Mouse (Mus musculus) midbrain, embryonic 15.5 days (tissue): Measurements from ENCODE around the gene Ccna2. TPM values are rescaled to one million over a fixed set of nuclear protein-coding genes. Genes with fewer than 3 reads are reported as not detected.
"Not testable (repeated sequence)": the region's sequence is repeated elsewhere in the genome, so short reads cannot be mapped to it uniquely, and the experiment has no call there.

Experiments used
- ATAC-seq: fragments of 200-750 bp; cut with Nextera tagmentation; replicated peaks from 2 replicates; pipeline ENCODE4 v1.8.0; 2017; ENCODE audit warnings: moderate TSS enrichment
- H3K27ac ChIP-seq: fragments of 300-500 bp; sonication (generic); 2 replicates; pipeline ENCODE4 v1.5.1; 2015; ENCODE audit warnings: mild to moderate bottlenecking, inconsistent platforms
- H3K27me3 ChIP-seq: fragments of 300-500 bp; sonication (generic); replicated peaks from 2 replicates; pipeline ENCODE4 v1.6.1; 2015; ENCODE audit warnings: inconsistent platforms
- H3K36me3 ChIP-seq: fragments of 300-500 bp; sonication (generic); replicated peaks from 2 replicates; pipeline ENCODE4 v1.6.1; 2015; ENCODE audit warnings: inconsistent platforms
- H3K4me1 ChIP-seq: fragments of 300-500 bp; sonication (generic); 2 replicates; pipeline ENCODE4 v1.6.1; 2015; ENCODE audit warnings: inconsistent platforms
- H3K4me2 ChIP-seq: fragments of 300-500 bp; sonication (generic); 2 replicates; pipeline ENCODE4 v1.6.1; 2015; ENCODE audit warnings: inconsistent platforms, mild to moderate bottlenecking, moderate library complexity
- H3K4me3 ChIP-seq: fragments of 300-500 bp; sonication (generic); 2 replicates; pipeline ENCODE4 v1.5.1; 2015; ENCODE audit warnings: mild to moderate bottlenecking, inconsistent platforms
- H3K9ac ChIP-seq: fragments of 300-500 bp; sonication (generic); 2 replicates; pipeline ENCODE4 v1.6.1; 2015; ENCODE audit warnings: mild to moderate bottlenecking, inconsistent platforms
- H3K9me3 ChIP-seq: fragments of 300-500 bp; sonication (generic); 2 replicates; pipeline ENCODE4 v1.6.1; 2016; ENCODE audit warnings: inconsistent platforms
- WGBS: fragments of 180-500 bp; shearing (Covaris S2); methylation state at CpG from one replicate; pipeline ENCODE4 v1.1.7; 2015; ENCODE audit warnings: mixed read lengths; 5-methylcytosine and 5-hydroxymethylcytosine counted together
- polyA plus RNA-seq: library from polyadenylated mRNA; unstranded; fragments of >200 nt; fragmentation: Nextera tagmentation; extraction: Ambion mirVana; gene quantifications from 2 replicates; pipeline ENCODE4 v1.2.1, GENCODE M21; 2015

The Ccna2 gene
- 28.0 and 29.7 TPM in 2 replicates for polyA plus RNA-seq

DNA sequence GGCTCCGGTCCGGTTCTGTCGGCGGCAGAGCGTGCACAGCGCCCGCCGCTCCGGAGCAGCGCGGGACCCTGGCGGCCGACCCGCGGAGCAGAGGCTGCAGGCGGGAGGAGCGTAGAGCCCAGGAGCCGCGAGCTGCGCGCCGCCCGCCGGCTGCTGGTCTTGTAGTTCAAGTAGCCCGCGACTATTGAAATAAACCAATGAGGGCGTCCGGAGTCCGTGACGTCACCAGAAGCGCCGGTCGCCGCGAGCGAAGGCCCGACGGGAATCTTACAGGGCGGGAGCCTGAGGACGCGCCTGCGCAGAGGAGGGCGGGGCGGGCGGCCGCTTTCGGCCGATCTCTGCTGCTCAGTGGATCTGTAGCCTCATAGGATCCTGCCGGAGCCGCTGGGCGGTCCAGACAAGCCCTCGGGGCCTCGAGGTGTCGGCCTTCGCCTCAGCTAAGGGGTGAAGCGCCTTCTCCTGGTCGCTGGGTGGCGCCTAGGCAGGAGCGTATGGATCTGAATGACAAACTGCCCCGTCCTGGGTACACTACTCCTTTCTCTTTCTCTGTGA is at the start of gene Ccna2:
Ccna2 (minus strand) TSS at position 324 of the 552 bp plus-strand sequence.
- under 1% methylated on average over 59 of the region's 60 CpGs for WGBS
- Histone ChIP-seq H3K4me2 (peak within 1 kb of the TSS; percentile 99), H3K27ac (peak within 1 kb of the TSS; percentile 87), H3K36me3 (peaks cover 7% of the 10 kb centered on the region; the same call in 1 of the 2 replicates), H3K9me3 (no peaks in the 10 kb centered on the region), H3K27me3 (no peaks in the 10 kb centered on the region), H3K4me1 (peaks cover 16% of the 10 kb centered on the region), H3K9ac (peak within 1 kb of the TSS; percentile 52), H3K4me3 (peak within 1 kb of the TSS; percentile 67)
- peak; percentile 100 for ATAC-seq

DNA sequence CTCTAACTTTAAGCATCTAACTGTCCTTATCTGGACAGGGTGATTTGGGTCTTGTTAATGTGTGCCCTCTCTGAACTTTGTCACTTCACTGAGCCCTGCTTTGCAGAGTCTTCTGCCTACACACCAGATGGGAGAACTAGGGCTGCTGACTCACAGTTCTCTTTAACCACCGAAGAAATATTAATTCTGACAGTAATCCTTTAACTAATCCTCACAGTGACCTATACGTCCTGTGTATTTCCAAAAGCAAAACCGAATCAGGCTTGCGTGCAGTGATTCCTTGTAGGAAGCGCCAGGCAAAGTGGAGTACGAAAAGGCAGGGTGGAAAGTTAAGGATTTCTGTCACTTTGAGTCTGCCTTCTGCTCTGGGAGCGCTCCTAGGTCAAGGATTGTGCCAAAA is 46.2 kb upstream of the Ccna2 start:
- no peak overlapping the region for H3K4me3 ChIP-seq
- no peaks in the 10 kb centered on the region for H3K36me3 ChIP-seq
- no peak overlapping the region for H3K27ac ChIP-seq
- no peaks in the 10 kb centered on the region for H3K9me3 ChIP-seq
- 59% methylated on average over 7 of the region's 7 CpGs for WGBS
- H3K4me1 ChIP-seq = peaks cover 6% of the 10 kb centered on the region
- no peak overlapping the region for H3K4me2 ChIP-seq
- H3K9ac ChIP-seq = no peak overlapping the region
- H3K27me3 ChIP-seq = no peaks in the 10 kb centered on the region
- no peak for ATAC-seq

DNA sequence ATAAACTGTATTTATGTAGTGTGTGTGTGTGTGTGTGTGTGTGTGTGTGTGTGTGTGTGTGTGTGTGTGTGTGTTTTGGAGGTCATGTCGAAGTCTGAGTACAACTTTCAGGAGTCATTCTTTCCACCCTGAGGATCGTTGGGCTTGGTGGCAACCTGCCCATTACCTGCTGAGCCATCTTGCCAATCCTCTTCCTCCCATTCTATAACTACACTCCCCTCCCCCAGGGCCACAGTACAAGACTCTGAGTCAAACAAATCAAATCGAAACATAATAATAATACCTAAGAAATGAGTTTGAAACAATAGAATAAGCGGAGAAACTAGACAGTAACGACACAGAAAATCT is 41.9 kb upstream of the Ccna2 start:
- Histone ChIP-seq H3K9ac (no peak overlapping the region), H3K27ac (no peak overlapping the region), H3K4me1 (peaks cover 11% of the 10 kb centered on the region), H3K4me2 (peak overlapping the region; percentile 58), H3K27me3 (no peaks in the 10 kb centered on the region), H3K4me3 (0 out of 2 replicates have a peak overlapping the region, but pooled peaks have one; percentile 78), H3K36me3 (no peaks in the 10 kb centered on the region), H3K9me3 (no peaks in the 10 kb centered on the region)
- WGBS = 78% methylated on average over 5 of the region's 5 CpGs
- ATAC-seq = no peak

- H3K27ac ChIP-seq = peak within 1 kb of the TSS; percentile 83
- no peaks in the 10 kb centered on the region for H3K36me3 ChIP-seq
- H3K4me3 ChIP-seq = peak within 1 kb of the TSS; percentile 78
- 3% methylated on average over 38 of the region's 38 CpGs for WGBS
- no peaks in the 10 kb centered on the region for H3K9me3 ChIP-seq
- peak; percentile 100 for ATAC-seq
- H3K4me2 ChIP-seq = peak within 1 kb of the TSS; percentile 58
- no peaks in the 10 kb centered on the region for H3K27me3 ChIP-seq
- peaks cover 11% of the 10 kb centered on the region for H3K4me1 ChIP-seq
- peak within 1 kb of the TSS; percentile 76 for H3K9ac ChIP-seq
These were observed 41.4 kb upstream of the Ccna2 start, which contains the start of gene Bbs7 for GRCm38 (mm10) chr3:36613202-36613907. Gene Bbs7 (minus strand): TSS chr3:36613477.

DNA sequence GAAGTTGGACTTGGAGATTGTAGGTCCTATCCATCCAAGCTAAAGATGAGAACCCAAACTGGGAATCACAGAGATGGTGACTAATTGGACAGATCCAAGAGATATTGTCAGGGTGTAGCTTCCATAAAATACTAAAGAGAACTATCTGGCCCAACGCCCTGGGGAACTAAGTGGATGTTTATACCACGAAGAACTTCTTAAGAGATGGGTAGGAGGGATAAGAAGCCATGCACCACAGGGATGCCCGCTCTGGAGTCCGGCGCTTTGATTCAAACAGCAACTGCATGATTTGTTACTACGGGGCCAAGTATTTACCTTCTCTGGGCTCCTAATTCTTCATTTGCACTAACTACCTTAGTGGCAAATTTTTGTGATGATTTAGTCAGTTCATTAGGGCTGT is 40.7 kb upstream of the Ccna2 start:
- peak; percentile 62 for ATAC-seq
- Histone ChIP-seq H3K4me2 (peak overlapping the region; percentile 58), H3K9ac (peak overlapping the region; percentile 76), H3K4me1 (peaks cover 11% of the 10 kb centered on the region), H3K9me3 (no peaks in the 10 kb centered on the region), H3K36me3 (no peaks in the 10 kb centered on the region), H3K4me3 (peak overlapping the region; percentile 78), H3K27ac (peak overlapping the region; percentile 83), H3K27me3 (no peaks in the 10 kb centered on the region)
- WGBS = under 1% methylated on average over 6 of the region's 6 CpGs

- H3K4me1 ChIP-seq = no peaks in the 10 kb centered on the region
- WGBS = 81% methylated on average over 7 of the region's 7 CpGs
- H3K9ac ChIP-seq = no peak overlapping the region
- H3K4me2 ChIP-seq = no peak overlapping the region
- no peaks in the 10 kb centered on the region for H3K36me3 ChIP-seq
- H3K9me3 ChIP-seq = no peaks in the 10 kb centered on the region
- no peak overlapping the region for H3K4me3 ChIP-seq
- H3K27me3 ChIP-seq = no peaks in the 10 kb centered on the region
- no peak overlapping the region for H3K27ac ChIP-seq
- ATAC-seq = no peak
These were observed 34.2 kb upstream of the Ccna2 start for GRCm38 (mm10) chr3:36605894-36606783.

GRCm38 (mm10) chr3:36599773-36600172 is 27.8 kb upstream of the Ccna2 start:
- not testable (repeated sequence) for H3K9ac ChIP-seq

DNA sequence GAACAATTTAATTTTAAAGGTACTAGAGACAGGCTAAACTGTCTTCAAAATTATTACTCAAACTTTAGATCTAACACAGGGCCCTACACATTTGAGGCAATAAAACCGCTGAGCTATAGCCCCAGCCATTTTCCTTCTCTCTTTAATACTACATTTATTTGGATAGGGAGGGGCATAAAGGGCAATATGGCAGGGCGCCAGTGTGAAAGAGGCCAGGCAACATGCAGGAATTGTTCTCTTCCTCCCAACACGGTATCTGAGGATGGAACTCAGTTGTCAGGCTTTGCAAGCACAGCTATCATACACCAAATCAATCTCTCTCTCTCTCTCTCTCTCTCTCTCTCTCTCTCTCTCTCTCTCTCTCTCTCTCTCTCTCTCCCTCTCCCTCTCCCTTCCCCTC is 26.9 kb upstream of the Ccna2 start:
- WGBS = 73% methylated on average over 3 of the region's 3 CpGs
- Histone ChIP-seq H3K9me3 (no peaks in the 10 kb centered on the region), H3K4me1 (no peaks in the 10 kb centered on the region), H3K36me3 (peaks cover 8% of the 10 kb centered on the region; the same call in 1 of the 2 replicates), H3K27me3 (no peaks in the 10 kb centered on the region), H3K4me3 (no peak overlapping the region), H3K4me2 (no peak overlapping the region), H3K9ac (no peak overlapping the region), H3K27ac (no peak overlapping the region)
- no peak for ATAC-seq

More at GRCm38 (mm10) chr3:36599773-36600172, 27.8 kb upstream of the Ccna2 start:
- 93% methylated on average over 8 of the region's 9 CpGs for WGBS
- not testable (repeated sequence) for H3K27me3 ChIP-seq, H3K9me3 ChIP-seq, ATAC-seq, H3K4me1 ChIP-seq, H3K4me3 ChIP-seq, H3K27ac ChIP-seq, H3K36me3 ChIP-seq, H3K4me2 ChIP-seq

- no peaks in the 10 kb centered on the region for H3K9me3 ChIP-seq
- no peak; the same call in 1 of the 2 replicates for ATAC-seq
- H3K36me3 ChIP-seq = peaks cover 12% of the 10 kb centered on the region
- no peaks in the 10 kb centered on the region for H3K27me3 ChIP-seq
- H3K4me1 ChIP-seq = peaks cover 16% of the 10 kb centered on the region
- under 1% methylated on average over 46 of the region's 46 CpGs for WGBS
- peak overlapping the region; percentile 67 for H3K4me3 ChIP-seq
- H3K27ac ChIP-seq = no peak overlapping the region
- H3K9ac ChIP-seq = peak overlapping the region; percentile 31; the same call in 1 of the 2 replicates
- peak overlapping the region; percentile 99 for H3K4me2 ChIP-seq
These were observed 556 bp downstream of the Ccna2 start for GRCm38 (mm10) chr3:36571361-36571826.

DNA sequence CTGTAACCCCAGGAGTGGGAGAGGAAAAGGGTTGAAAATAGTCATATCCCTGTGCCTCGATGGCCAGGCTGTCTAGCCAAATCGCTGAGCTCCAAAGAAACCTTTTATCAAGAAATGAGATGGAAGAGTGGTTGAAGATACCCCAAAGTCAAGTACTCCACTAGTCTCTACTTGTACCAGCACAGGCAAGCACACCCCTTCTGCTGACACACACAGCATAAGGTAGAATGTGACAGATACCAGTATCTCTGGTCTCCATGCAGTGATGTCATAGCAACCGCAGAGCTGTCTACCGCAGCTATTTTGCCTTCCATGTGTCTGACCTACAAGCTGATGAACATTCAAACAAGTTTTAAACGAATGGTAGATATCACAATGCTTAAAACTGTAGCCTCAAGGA is 2.1 kb downstream of the Ccna2 start:
- Histone ChIP-seq H3K9me3 (no peaks in the 10 kb centered on the region), H3K4me1 (peaks cover 16% of the 10 kb centered on the region), H3K36me3 (peaks cover 24% of the 10 kb centered on the region), H3K27me3 (no peaks in the 10 kb centered on the region), H3K27ac (no peak overlapping the region), H3K4me2 (no peak overlapping the region), H3K4me3 (no peak overlapping the region), H3K9ac (no peak overlapping the region)
- ATAC-seq = no peak
- WGBS = 90% methylated on average over 5 of the region's 5 CpGs

- no peak for ATAC-seq
These were observed 8.3 kb downstream of the Ccna2 start for GRCm38 (mm10) chr3:36563666-36564065.

DNA sequence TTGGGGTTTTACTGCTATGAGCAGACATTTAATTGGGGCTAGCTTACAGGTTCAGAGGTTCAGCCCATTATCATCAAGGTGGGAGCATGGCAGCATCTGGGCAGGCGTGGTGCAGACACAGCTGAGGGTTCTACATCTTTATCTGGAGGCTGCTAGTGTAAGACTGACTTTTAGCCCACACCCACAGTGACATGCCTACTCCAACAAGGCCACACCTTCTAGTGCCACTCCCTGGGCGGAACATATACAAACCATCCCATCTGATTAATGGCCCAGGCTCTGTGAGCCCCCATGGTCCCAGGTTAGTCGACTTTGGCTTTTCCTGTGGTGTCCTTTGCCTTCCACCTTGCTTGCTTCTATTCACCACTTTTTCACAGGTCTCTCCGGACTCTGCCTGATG is 12.3 kb downstream of the Ccna2 start:
- 88% methylated on average over 4 of the region's 4 CpGs for WGBS
- Histone ChIP-seq H3K4me1 (no peaks in the 10 kb centered on the region), H3K9me3 (no peaks in the 10 kb centered on the region), H3K36me3 (peaks cover 70% of the 10 kb centered on the region), H3K27ac (no peak overlapping the region), H3K4me3 (no peak overlapping the region), H3K9ac (no peak overlapping the region), H3K4me2 (no peak overlapping the region), H3K27me3 (no peaks in the 10 kb centered on the region)
- ATAC-seq = no peak

More at GRCm38 (mm10) chr3:36563666-36564065, 8.3 kb downstream of the Ccna2 start:
- peaks cover 61% of the 10 kb centered on the region for H3K36me3 ChIP-seq
- H3K27me3 ChIP-seq = no peaks in the 10 kb centered on the region
- no peak overlapping the region for H3K9ac ChIP-seq
- H3K4me2 ChIP-seq = no peak overlapping the region
- H3K27ac ChIP-seq = no peak overlapping the region
- no peaks in the 10 kb centered on the region for H3K9me3 ChIP-seq
- no peak overlapping the region for H3K4me3 ChIP-seq
- no peaks in the 10 kb centered on the region for H3K4me1 ChIP-seq
- 94% methylated on average over 3 of the region's 3 CpGs for WGBS
